Mouse (Mus musculus) lung, adult 2 months (tissue): ENCODE measurements at regions not wholly inside any gene's neighbourhood (a gene's known extent, or its start where the extent isn't known, plus 50 kb on each side); places are given as distances from the start of the nearest gene placed in this dataset.

Experiments used
- CTCF ChIP-seq: fragments of 200-500 bp; IDR thresholded peaks from 2 replicates; pipeline ENCODE4 v1.5.1; 2011; ENCODE audit warnings: mild to moderate bottlenecking, low read length, control low read depth; ENCODE audit not compliant: insufficient read depth
- POLR2A ChIP-seq: fragments of 200-500 bp; IDR thresholded peaks from 2 replicates; pipeline ENCODE4 v1.6.1; 2011; ENCODE audit warnings: low read depth, mild to moderate bottlenecking, control low read depth, low read length, borderline replicate concordance; ENCODE audit errors: extremely low read depth

DNA sequence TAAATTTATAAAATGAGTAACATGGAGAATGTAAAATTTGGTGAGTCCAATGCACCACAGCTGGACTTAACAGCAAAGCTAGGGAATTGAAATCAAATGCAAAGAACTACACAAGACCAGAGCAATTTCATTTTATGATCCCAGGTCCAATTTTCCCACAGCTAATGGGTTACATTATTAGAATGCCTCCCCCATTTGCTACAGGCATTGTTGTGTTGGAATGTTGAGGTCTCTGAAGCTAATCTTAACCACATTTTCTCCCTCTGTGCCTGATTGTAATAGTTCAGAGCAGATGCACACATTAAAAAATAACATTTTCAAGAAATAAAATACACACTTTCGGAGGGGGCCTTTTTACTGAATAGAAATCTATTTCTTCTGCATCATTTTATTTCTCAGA is 254.3 kb downstream of the Rfpl4b start:
- TF ChIP-seq POLR2A (no peak), CTCF (no peak)
